Mouse (Mus musculus) kidney, postnatal 36 days (tissue): ENCODE measurements at regions not wholly inside any gene's neighbourhood (a gene's known extent, or its start where the extent isn't known, plus 50 kb on each side); places are given as distances from the start of the nearest gene placed in this dataset.

Experiments
- DNase-seq, 2 experiments: peaks; one replicate each; pipeline ENCODE4 v3.0.0; 2021 to 2022; ENCODE audit warnings: mixed read lengths in 2 of 2

- DNase-seq = no peak
Observed at GRCm38 (mm10) chr2:61082640-61083039, 119.6 kb upstream of the Rbms1 start.

- no peak for DNase-seq
Observed at GRCm38 (mm10) chr2:61080006-61080405, 117.0 kb upstream of the Rbms1 start.

GRCm38 (mm10) chr2:61071025-61071424 is 108.0 kb upstream of the Rbms1 start:
- no peak for DNase-seq

GRCm38 (mm10) chr2:61067877-61068276 is 104.9 kb upstream of the Rbms1 start:
- DNase-seq = no peak

GRCm38 (mm10) chr2:61062125-61062524 is 99.1 kb upstream of the Rbms1 start:
- peak; percentile 68 to 78 for DNase-seq

- DNase-seq = no peak
Observed at GRCm38 (mm10) chr2:61060906-61061305, 97.9 kb upstream of the Rbms1 start.

- peak; percentile 23 to 33 for DNase-seq
Observed at GRCm38 (mm10) chr2:61058545-61059235, 95.7 kb upstream of the Rbms1 start.

- DNase-seq = no peak
Observed at GRCm38 (mm10) chr2:61052296-61052695, 89.3 kb upstream of the Rbms1 start.

GRCm38 (mm10) chr2:61051808-61052207 is 88.8 kb upstream of the Rbms1 start:
- DNase-seq = peak in 1 of 2 experiments; percentile 27

- no peak for DNase-seq
Observed at GRCm38 (mm10) chr2:61046111-61046767, 83.2 kb upstream of the Rbms1 start.

GRCm38 (mm10) chr2:61045467-61045866 is 82.5 kb upstream of the Rbms1 start:
- DNase-seq = no peak

GRCm38 (mm10) chr2:61032920-61033319 is 69.9 kb upstream of the Rbms1 start:
- DNase-seq = no peak

- DNase-seq = no peak
Observed at GRCm38 (mm10) chr2:61029706-61030105, 66.7 kb upstream of the Rbms1 start.

GRCm38 (mm10) chr2:61028578-61028977 is 65.6 kb upstream of the Rbms1 start:
- no peak for DNase-seq

GRCm38 (mm10) chr2:61027686-61028085 is 64.7 kb upstream of the Rbms1 start:
- DNase-seq = no peak

GRCm38 (mm10) chr2:61022411-61022810 is 59.4 kb upstream of the Rbms1 start:
- no peak for DNase-seq

GRCm38 (mm10) chr2:61020791-61021190 is 57.8 kb upstream of the Rbms1 start:
- DNase-seq = no peak

GRCm38 (mm10) chr2:61013006-61013405 is 50.0 kb upstream of the Rbms1 start:
- DNase-seq = peak in 1 of 2 experiments; percentile 17
